Mouse (Mus musculus) lung, adult 18-20 months (tissue): ENCODE data around the gene Plppr3.
A peak's percentile ranks its signal among the peaks of the same experiment; 100 is the strongest.
"Not testable (repeated sequence)": the region's sequence is repeated elsewhere in the genome, so short reads cannot be mapped to it uniquely, and the experiment has no call there.

ENCODE experiments used
- DNase-seq, 2 experiments: peaks; one replicate each; pipeline ENCODE4 v3.0.0; 2022; ENCODE audit warnings: mixed read lengths in 2 of 2

The Plppr3 gene

GRCm38 (mm10) chr10:79900951-79901410 is 26.5 kb upstream of the Plppr3 start:
- no peak for DNase-seq

GRCm38 (mm10) chr10:79897316-79898245 is 23.1 kb upstream of the Plppr3 start:
- DNase-seq: no peak

DNA sequence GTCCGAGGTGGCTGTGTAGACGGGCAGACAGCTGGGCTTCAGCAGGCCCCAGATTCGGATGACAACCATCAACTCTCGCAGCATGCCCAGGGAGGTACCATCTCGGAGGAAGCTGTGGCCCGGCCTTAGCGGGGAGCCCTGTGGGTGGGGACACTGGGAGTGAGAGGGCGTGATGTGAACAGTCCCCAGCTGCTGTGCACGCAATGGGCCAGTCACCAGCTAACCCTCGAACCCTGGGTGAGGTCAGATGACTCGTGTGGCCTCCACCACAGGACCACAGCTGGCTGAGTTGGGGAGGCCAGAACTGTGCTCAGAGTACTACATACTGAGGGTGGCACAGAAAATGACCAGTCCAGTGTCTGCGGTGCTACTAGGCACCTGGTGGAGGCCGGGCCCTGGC is 22.4 kb upstream of the Plppr3 start:
- peak in 1 of 2 experiments; percentile 64 for DNase-seq

DNA sequence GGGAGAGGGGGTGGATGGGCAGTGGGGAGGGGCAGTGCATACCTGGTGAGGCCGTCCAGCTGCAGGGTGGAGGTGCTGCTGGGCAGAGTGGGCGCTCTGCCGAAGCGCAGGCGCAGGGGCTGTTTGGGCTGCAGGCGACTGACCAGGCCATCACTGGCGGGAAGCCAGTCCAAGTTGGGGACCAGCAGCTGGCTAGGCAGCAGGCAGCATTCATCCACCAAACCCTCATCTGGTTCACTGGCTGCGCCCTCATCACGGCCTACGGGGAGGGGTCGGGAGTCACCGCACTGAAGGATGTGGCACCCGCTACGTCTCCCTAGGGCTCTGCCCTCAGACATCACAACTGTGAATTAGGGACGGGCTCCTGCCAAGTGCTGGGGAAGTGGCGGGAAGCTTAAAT is 21.9 kb upstream of the Plppr3 start:
- no peak for DNase-seq

DNA sequence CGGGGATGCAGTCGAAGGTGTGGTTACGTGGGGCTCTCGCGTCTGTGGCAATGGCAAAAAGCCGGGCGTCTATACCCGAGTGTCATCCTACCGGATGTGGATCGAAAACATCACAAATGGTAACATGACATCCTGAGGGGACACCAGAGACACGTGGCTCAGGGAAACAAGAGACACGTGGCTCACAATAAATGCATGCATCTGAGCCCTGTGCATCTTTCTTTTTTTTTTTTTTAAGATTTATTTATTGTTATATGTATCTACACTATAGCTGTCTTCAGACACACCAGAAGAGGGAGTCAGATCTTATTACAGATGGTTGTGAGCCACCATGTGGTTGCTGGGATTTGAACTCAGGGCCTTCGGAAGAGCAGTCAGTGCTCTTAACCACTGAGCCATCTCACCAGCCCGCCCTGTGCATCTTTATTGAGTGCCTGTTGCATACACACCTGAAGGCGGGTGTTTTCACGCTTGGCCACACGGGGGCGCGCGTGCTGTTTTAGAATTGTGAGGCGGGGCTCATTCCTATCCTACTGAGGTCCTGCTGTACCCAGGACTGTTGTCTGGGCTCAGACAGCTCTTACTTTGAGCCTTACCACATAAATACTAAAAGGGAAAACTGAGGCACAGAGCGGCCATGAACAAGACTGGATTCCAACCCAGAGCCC is 18.2 kb upstream of the Plppr3 start:
- DNase-seq: peak; percentile 70 to 79

GRCm38 (mm10) chr10:79890670-79891069 is 16.2 kb upstream of the Plppr3 start, which contains the start of gene Cfd:
Gene Cfd, plus strand, starts transcription at chr10:79890853.
- DNase-seq: no peak

DNA sequence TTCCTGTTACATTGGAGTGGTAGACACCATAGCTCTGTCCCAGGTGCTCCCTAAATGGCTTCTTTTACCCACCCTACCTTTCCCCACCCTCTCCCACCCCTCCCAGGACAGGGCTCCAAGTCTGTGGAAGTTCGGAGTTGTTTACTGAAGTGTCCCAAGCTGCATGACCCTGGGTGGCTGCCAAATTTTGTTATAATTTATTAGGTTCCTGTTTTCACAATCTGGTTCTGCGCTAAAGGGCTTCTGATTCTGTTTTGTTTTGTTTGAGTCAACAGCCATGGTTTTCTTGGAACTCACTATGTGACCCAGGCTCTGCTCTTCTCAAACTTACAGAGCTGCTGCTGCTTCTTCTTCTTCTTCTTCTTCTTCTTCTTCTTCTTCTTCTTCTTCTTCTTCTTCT is 15.0 kb upstream of the Plppr3 start:
- no peak for DNase-seq

GRCm38 (mm10) chr10:79886611-79887010 is 12.2 kb upstream of the Plppr3 start:
- DNase-seq: no peak

DNA sequence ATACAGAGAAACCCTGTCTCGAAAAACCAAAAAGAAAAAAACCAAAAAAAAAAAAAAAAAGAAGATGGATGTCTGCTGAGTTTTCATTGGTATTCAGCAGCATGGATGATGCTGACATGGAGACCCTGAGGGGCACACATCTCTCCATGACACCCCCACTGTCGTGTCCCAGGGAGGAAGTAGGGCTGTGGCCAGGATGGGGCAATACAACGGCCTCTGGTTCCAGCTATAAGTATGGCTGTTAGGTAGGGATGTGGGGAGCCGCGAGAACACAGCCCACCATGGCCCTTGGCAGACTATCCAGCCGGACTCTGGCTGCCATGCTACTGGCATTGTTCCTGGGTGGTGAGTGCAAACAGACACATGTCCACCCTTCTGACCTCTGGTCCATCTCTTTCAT is 11.6 kb upstream of the Plppr3 start, which contains the start of gene Elane:
Elane (plus strand) TSS at position 194 of the 400 bp plus-strand sequence.
- no peak for DNase-seq

GRCm38 (mm10) chr10:79884938-79885337 is 10.5 kb upstream of the Plppr3 start:
- DNase-seq: not testable (repeated sequence)

GRCm38 (mm10) chr10:79884446-79884845 is 10.0 kb upstream of the Plppr3 start:
- peak; percentile 74 to 79 for DNase-seq

GRCm38 (mm10) chr10:79883297-79884084 is 9.1 kb upstream of the Plppr3 start:
- DNase-seq: peak; percentile 80 to 84

DNA sequence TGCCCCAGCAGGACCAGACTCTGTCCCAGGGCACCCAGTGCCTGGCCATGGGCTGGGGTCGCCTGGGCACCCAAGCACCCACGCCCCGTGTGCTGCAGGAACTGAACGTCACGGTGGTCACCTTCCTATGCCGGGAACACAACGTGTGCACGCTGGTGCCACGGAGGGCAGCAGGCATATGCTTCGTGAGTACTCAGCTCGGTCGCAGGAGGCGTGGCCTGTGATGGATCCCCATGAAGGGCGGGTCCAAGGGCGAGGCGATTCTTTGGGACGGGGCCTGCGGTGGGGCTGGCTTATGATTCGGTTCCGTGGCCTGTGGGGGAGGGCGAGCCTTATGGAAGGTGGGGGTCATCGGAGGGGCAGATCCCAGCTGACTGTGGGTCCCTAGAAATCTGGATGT is 7.5 kb upstream of the Plppr3 start:
- DNase-seq: no peak

GRCm38 (mm10) chr10:79880721-79881120 is 6.3 kb upstream of the Plppr3 start:
- DNase-seq: no peak

DNA sequence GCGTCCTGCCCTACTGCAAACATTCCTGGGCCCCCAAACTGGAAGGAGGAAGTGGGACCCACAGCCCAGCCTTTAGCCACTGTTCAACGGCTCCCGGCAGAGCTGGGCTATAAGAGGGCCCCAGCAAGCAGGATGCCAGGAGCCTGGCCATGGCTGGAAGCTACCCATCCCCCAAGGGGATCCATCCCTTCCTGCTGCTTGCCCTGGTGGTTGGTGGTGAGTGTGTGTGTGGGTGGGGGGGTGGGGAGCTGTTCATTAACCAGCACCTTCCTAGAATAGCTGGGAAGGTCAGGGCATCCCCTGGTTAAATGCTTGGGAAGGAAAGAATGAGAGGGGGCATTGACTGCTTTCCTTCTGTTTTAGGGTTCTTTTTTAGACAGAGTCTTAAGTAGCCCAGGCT is 5.1 kb upstream of the Plppr3 start:
- DNase-seq: no peak

- DNase-seq: peak; percentile 72 to 74
Measured at GRCm38 (mm10) chr10:79877757-79878156, 3.3 kb upstream of the Plppr3 start.

DNA sequence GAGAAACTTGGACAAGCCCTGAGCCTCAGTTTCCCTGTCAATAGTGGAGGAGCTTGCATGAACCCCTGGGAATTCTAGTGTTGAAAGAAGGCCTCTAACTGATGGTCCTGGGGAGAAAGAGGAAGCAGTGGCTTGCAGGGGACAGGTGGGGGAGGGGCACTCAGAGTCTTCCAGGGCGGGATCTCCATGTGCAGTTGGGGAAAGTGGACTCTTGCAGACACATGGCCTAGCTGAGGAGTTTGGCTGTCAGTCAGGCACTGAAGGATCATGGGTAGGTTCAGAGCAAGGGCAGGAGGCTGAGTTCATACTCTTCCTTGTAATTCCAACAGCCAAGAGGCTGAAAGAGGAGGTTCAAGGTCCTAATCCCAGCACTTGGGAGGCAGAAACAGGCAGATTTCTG is 2.7 kb upstream of the Plppr3 start:
- DNase-seq: no peak

- DNase-seq: no peak
Measured at GRCm38 (mm10) chr10:79873715-79874289, 632 bp downstream of the Plppr3 start.

DNA sequence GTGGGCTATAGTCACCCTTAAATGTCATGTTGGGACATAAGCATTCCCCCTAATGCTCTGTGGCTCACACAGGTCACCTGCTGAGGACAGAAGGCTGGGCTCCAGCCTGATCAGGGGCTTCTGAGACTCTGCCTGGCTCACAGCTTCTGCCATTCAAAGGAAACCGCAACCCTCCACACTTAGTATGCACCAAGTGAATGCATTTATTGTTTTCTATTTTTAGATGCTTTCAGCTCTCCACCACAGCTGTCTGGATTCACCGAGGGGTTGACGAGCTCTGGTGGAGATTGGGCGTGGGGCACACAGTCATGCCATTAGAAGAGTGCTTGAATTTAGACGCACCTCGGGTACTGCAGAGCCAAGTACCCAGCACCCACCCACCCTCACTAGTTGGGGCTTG is 1.1 kb downstream of the Plppr3 start:
- no peak for DNase-seq

- no peak for DNase-seq
Measured at GRCm38 (mm10) chr10:79872862-79873261, 1.6 kb downstream of the Plppr3 start.

DNA sequence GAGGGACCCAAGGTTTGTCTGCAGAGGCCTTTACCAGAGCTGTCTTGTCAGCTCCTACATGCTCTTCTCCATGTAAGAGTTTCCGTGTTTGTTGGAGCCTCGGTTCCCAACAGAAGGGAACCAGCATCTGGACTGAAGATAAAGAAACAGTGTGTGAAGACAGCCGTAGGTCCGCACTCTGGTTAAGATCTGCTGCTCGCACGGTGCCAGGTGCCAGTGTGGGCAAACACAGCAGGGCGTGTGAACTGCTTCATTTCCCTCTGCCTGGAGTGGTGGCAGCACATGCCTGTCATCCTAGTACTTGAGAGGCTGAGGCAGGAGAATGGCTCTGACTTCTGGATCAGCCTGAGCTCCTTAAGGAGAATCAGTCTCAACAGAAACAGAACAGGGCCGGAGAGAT is 2.6 kb downstream of the Plppr3 start:
- DNase-seq: no peak

DNA sequence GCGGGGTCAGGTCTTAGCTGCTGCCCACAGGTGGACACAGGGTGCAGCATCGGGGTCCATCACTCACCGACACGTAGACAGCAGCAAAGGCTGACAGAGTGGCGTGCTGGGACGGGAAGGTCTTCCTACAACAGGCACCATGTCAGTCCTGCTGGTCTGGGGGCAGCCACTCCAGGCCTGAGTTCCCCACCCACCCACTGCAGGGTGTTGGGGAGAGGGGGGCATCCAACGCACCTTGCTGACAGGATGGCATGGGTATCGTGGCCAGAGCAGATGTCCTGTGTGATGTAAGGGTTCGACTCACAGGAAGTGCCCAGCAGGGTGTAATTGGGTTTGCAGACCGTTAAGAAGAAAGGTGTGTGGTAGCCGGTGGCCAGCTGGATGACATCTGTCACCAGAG is 7.8 kb downstream of the Plppr3 start:
- no peak for DNase-seq
